Mouse (Mus musculus): ENCODE results near the gene Mmp23. TPM values are rescaled to one million over a fixed set of nuclear protein-coding genes. Genes with fewer than 3 reads are reported as not detected.
A peak's percentile ranks its signal among the peaks of the same experiment; 100 is the strongest.
"Not testable (repeated sequence)": the region's sequence is repeated elsewhere in the genome, so short reads cannot be mapped to it uniquely, and the experiment has no call there.

Gene Mmp23
- polyA plus RNA-seq, 1 experiment from 2014 or later, result 13.6 TPM

DNA sequence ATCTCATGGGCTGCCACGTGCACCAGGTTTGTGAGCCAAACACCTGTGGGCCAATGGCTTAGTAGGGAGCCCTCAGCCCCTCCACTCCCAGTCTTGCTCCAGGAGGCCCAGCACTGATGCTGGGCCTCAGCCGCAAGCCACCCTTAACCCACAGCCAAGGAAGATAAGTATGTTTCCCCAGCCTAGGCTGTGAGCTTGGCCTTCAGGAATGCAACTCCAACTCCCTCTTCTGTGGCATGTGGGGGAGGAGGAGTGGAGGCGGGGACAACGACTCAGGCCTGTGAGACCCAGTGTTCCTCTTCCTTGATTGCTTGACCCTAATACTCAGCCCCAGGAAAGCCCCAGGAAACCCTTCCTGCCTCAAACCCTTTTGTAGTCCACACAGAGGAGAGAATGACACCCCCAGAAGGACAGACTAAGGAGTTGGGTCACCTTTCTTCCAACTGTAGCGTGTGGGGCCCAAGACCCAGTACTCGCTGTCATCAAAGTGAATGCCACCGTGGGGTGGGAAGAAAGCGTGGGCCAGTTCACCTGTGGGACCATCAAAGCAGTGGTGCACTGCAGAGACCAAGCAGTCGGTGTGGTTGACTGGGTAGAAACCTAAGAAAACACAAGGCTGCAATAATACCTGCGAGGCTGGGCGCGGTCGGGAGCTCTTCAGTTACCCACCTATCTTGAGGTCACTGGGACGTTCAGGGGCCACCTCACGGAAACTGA, 1.5 kb downstream of the Mmp23 start:
- DNase-seq (ENCODE audit: low spot score) (no peak), ATAC-seq (replicated peaks; ENCODE audit: low FRiP score) (no peak)
- H3K36me3 ChIP-seq (ENCODE audit: control insufficient read depth, insufficient read depth, low read length), result peaks cover 35% of the 10 kb centered on the region
- H3K27ac ChIP-seq (ENCODE audit: low read depth, low read length), result 0 out of 2 replicates have a peak overlapping the region, but pooled peaks have one; percentile 34
- H3K4me3 ChIP-seq (ENCODE audit: low read depth, low read length), result peak overlapping the region; percentile 48; the same call in 1 of the 2 replicates
- H3K4me2 ChIP-seq, result peak overlapping the region; percentile 80
- 51% methylated on average over 15 of the region's 15 CpGs for WGBS
- peaks cover 47% of the 10 kb centered on the region for H3K27me3 ChIP-seq (replicated peaks; ENCODE audit: control insufficient read depth, insufficient read depth, low read length)
- no peak overlapping the region for H3K9ac ChIP-seq (ENCODE audit: low read depth, low read length)
- H3K4me1 ChIP-seq (replicated peaks; ENCODE audit: control insufficient read depth, insufficient read depth, low read length), result peaks cover 29% of the 10 kb centered on the region
- H3K9me3 ChIP-seq (ENCODE audit: control insufficient read depth, low read length), result no peaks in the 10 kb centered on the region

DNA sequence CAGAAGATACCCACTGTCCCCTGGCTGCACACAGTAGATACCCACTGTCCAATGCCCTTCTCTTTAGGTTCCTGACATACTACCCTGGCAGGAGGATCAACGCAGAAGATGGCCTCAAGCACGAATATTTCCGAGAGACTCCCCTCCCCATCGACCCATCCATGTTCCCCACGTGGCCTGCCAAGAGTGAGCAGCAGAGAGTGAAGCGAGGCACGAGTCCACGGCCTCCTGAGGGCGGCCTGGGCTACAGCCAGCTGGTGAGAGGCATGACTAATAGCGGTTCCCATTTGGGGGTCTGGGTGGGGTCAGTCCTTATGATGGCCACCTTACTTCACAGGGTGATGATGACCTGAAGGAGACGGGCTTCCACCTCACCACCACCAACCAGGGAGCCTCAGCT, 3.8 kb downstream of the Mmp23 start:
- H3K4me1 ChIP-seq (replicated peaks; ENCODE audit: control insufficient read depth, insufficient read depth, low read length), result peaks cover 23% of the 10 kb centered on the region
- no peak overlapping the region for H3K4me2 ChIP-seq
- H3K36me3 ChIP-seq (ENCODE audit: control insufficient read depth, insufficient read depth, low read length), result peaks cover 35% of the 10 kb centered on the region
- ATAC-seq (replicated peaks; ENCODE audit: low FRiP score), result no peak
- H3K9ac ChIP-seq (ENCODE audit: low read depth, low read length), result no peak overlapping the region
- H3K27me3 ChIP-seq (replicated peaks; ENCODE audit: control insufficient read depth, insufficient read depth, low read length), result peaks cover 32% of the 10 kb centered on the region
- 89% methylated on average over 11 of the region's 11 CpGs for WGBS
- H3K4me3 ChIP-seq (ENCODE audit: low read depth, low read length), result no peak overlapping the region
- H3K9me3 ChIP-seq (ENCODE audit: control insufficient read depth, low read length), result no peaks in the 10 kb centered on the region
- DNase-seq (ENCODE audit: low spot score), result no peak
- H3K27ac ChIP-seq (ENCODE audit: low read depth, low read length), result no peak overlapping the region

- H3K4me3 ChIP-seq (ENCODE audit: low read depth, low read length), result no peak overlapping the region
- no peak overlapping the region for H3K4me2 ChIP-seq
- no peak overlapping the region for H3K27ac ChIP-seq (ENCODE audit: low read depth, low read length)
- no peaks in the 10 kb centered on the region for H3K27me3 ChIP-seq (replicated peaks; ENCODE audit: control insufficient read depth, insufficient read depth, low read length)
- H3K36me3 ChIP-seq (ENCODE audit: control insufficient read depth, insufficient read depth, low read length), result peaks cover 62% of the 10 kb centered on the region
- H3K9ac ChIP-seq (ENCODE audit: low read depth, low read length), result no peak overlapping the region
- H3K4me1 ChIP-seq (replicated peaks; ENCODE audit: control insufficient read depth, insufficient read depth, low read length), result no peaks in the 10 kb centered on the region
- no peaks in the 10 kb centered on the region for H3K9me3 ChIP-seq (ENCODE audit: control insufficient read depth, low read length)
- 91% methylated on average over 5 of the region's 5 CpGs for WGBS
- DNase-seq (ENCODE audit: low spot score) (no peak), ATAC-seq (replicated peaks; ENCODE audit: low FRiP score) (no peak)
Observed at GRCm38 (mm10) chr4:155645721-155646120, 7.5 kb downstream of the Mmp23 start.

- H3K9ac ChIP-seq (ENCODE audit: low read depth, low read length); H3K4me1 ChIP-seq (replicated peaks; ENCODE audit: control insufficient read depth, insufficient read depth, low read length); H3K27ac ChIP-seq (ENCODE audit: low read depth, low read length); H3K9me3 ChIP-seq (ENCODE audit: control insufficient read depth, low read length); H3K4me2 ChIP-seq; H3K4me3 ChIP-seq (ENCODE audit: low read depth, low read length); DNase-seq (ENCODE audit: low spot score); ATAC-seq (replicated peaks; ENCODE audit: low FRiP score); H3K27me3 ChIP-seq (replicated peaks; ENCODE audit: control insufficient read depth, insufficient read depth, low read length): not testable (repeated sequence)
- 91% methylated on average over 2 of the region's 2 CpGs for WGBS
- peaks cover 62% of the 10 kb centered on the region for H3K36me3 ChIP-seq (ENCODE audit: control insufficient read depth, insufficient read depth, low read length)
Observed at GRCm38 (mm10) chr4:155645308-155645707, 7.9 kb downstream of the Mmp23 start, which contains the start of gene Gm10563. Gene Gm10563, minus strand, starts transcription at chr4:155645408.

GRCm38 (mm10) chr4:155643531-155643930, 9.7 kb downstream of the Mmp23 start:
- H3K9me3 ChIP-seq (ENCODE audit: control insufficient read depth, low read length), result no peaks in the 10 kb centered on the region
- no peak overlapping the region for H3K27ac ChIP-seq (ENCODE audit: low read depth, low read length)
- no peaks in the 10 kb centered on the region for H3K27me3 ChIP-seq (replicated peaks; ENCODE audit: control insufficient read depth, insufficient read depth, low read length)
- H3K4me2 ChIP-seq, result no peak overlapping the region
- peaks cover 55% of the 10 kb centered on the region for H3K36me3 ChIP-seq (ENCODE audit: control insufficient read depth, insufficient read depth, low read length)
- no peak overlapping the region for H3K4me3 ChIP-seq (ENCODE audit: low read depth, low read length)
- H3K4me1 ChIP-seq (replicated peaks; ENCODE audit: control insufficient read depth, insufficient read depth, low read length), result no peaks in the 10 kb centered on the region
- WGBS, result 88% methylated on average over 1 of the region's 1 CpGs
- no peak overlapping the region for H3K9ac ChIP-seq (ENCODE audit: low read depth, low read length)
- DNase-seq (ENCODE audit: low spot score), result no peak
- no peak for ATAC-seq (replicated peaks; ENCODE audit: low FRiP score)

DNA sequence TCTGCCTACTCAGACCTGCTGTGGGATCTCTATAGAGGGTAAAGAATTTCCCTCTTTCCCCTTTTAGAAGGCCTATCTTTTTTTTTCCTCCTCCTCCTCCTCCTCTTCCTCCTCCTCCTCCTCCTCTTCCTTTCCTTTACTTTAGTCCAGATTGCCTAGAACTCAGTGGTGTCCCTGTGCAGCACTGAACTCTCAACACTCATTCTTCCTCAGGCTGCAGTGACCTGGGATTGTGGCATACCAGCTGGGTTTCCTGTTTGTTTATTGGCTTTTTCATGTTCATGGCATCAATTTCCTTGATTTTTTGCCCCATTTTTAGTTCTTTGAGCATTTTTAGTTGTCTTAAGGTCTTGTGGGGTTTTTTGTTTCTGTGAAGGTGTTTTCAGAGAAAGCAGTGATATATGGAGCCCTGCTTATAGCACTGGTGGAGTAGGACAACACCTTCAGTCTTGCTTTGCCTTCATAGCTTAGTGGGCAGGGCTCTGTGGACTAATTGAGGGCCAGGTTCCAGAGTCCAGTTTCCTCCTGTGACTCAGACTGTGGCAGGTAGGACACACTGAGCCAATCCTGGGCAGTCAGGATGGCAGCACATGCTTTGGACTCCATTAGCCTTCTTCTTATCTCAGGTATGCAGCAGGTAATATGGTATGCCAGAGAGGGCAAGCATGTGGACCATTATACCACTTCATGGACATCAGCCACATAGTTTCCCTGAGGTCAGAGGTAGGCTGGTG, 17.3 kb downstream of the Mmp23 start:
- Histone ChIP-seq H3K9ac (ENCODE audit: low read depth, low read length) (no peak overlapping the region), H3K4me2 (no peak overlapping the region), H3K27me3 (replicated peaks; ENCODE audit: control insufficient read depth, insufficient read depth, low read length) (no peaks in the 10 kb centered on the region), H3K27ac (ENCODE audit: low read depth, low read length) (no peak overlapping the region), H3K36me3 (ENCODE audit: control insufficient read depth, insufficient read depth, low read length) (peaks cover 68% of the 10 kb centered on the region), H3K4me3 (ENCODE audit: low read depth, low read length) (no peak overlapping the region), H3K4me1 (replicated peaks; ENCODE audit: control insufficient read depth, insufficient read depth, low read length) (no peaks in the 10 kb centered on the region), H3K9me3 (ENCODE audit: control insufficient read depth, low read length) (no peaks in the 10 kb centered on the region)
- DNase-seq (ENCODE audit: low spot score) (no peak), ATAC-seq (replicated peaks; ENCODE audit: low FRiP score) (no peak)

GRCm38 (mm10) chr4:155630267-155630666, 22.9 kb downstream of the Mmp23 start:
- Histone ChIP-seq H3K9me3 (ENCODE audit: control insufficient read depth, low read length) (no peaks in the 10 kb centered on the region), H3K27ac (ENCODE audit: low read depth, low read length) (no peak overlapping the region), H3K4me1 (replicated peaks; ENCODE audit: control insufficient read depth, insufficient read depth, low read length) (no peaks in the 10 kb centered on the region), H3K9ac (ENCODE audit: low read depth, low read length) (no peak overlapping the region), H3K27me3 (replicated peaks; ENCODE audit: control insufficient read depth, insufficient read depth, low read length) (no peaks in the 10 kb centered on the region), H3K36me3 (ENCODE audit: control insufficient read depth, insufficient read depth, low read length) (peaks cover 48% of the 10 kb centered on the region), H3K4me3 (ENCODE audit: low read depth, low read length) (no peak overlapping the region), H3K4me2 (no peak overlapping the region)
- WGBS, result 88% methylated on average over 6 of the region's 6 CpGs
- ATAC-seq (replicated peaks; ENCODE audit: low FRiP score) (no peak), DNase-seq (ENCODE audit: low spot score) (no peak)

GRCm38 (mm10) chr4:155624338-155625291, 28.6 kb downstream of the Mmp23 start, which contains the start of gene Cdk11b:
Gene Cdk11b, plus strand, starts transcription at chr4:155624854.
- H3K27ac ChIP-seq (ENCODE audit: low read depth, low read length), result peak within 1 kb of the TSS; percentile 90
- peak within 1 kb of the TSS; percentile 100 for H3K4me3 ChIP-seq (ENCODE audit: low read depth, low read length)
- H3K4me1 ChIP-seq (replicated peaks; ENCODE audit: control insufficient read depth, insufficient read depth, low read length), result peaks cover 5% of the 10 kb centered on the region; the same call in 1 of the 2 replicates
- DNase-seq (ENCODE audit: low spot score) (peak; percentile 91), ATAC-seq (replicated peaks; ENCODE audit: low FRiP score) (peak; percentile 100)
- H3K9ac ChIP-seq (ENCODE audit: low read depth, low read length), result peak within 1 kb of the TSS; percentile 88
- H3K4me2 ChIP-seq, result peak within 1 kb of the TSS; percentile 93
- H3K36me3 ChIP-seq (ENCODE audit: control insufficient read depth, insufficient read depth, low read length), result peaks cover 15% of the 10 kb centered on the region
- under 1% methylated on average over 84 of the region's 84 CpGs for WGBS
- H3K9me3 ChIP-seq (ENCODE audit: control insufficient read depth, low read length), result no peaks in the 10 kb centered on the region
- H3K27me3 ChIP-seq (replicated peaks; ENCODE audit: control insufficient read depth, insufficient read depth, low read length), result no peaks in the 10 kb centered on the region

All from liver, embryonic 11.5 days (tissue).